In the genomic region with DNA sequence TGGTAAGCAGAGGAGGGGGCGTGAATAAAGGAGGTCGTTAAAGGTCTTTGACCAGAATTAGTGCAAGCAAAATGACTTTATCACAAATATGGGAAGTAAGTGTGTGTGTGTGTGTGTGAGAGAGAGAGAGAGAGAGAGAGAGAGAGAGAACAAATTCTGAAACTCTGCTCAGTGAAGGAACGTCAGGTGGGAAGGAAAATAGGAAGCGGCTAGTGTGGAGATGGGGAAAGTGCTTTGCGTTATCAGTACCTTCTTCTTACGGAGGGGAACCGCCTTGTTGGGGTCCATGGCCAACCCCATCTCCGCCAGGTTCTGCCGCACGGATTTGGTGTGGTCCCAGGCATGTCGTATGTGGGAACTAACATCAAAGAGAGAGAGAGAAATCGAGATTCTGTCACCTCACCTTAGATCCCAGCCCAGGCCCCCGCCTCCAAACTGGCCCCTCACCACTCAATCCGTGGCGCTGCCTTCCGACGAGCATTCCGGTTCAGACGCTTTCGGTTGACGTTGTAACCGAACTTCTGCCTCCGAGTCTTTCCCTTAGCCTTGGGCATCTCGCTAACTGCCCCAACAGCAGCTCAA, we compare ENCODE assay signal across 8 mouse cellular contexts. TPM values are rescaled to one million over a fixed set of nuclear protein-coding genes. Genes with fewer than 3 reads are reported as not detected.
DNase-seq lines count a peak whose midpoint lies in the region; ATAC-seq and TF ChIP-seq lines count a peak whose summit lies in the region.

No protein-coding gene starts in this region.

- peak overlapping the region; percentile 77 for H3K9ac ChIP-seq in lung, embryonic 16.5 days (ENCODE audit: low read length)
- H3K9ac ChIP-seq in limb, embryonic 13.5 days: peak overlapping the region; percentile 73

- peaks cover 11% of the 10 kb centered on the region for H3K4me1 ChIP-seq in lung, embryonic 16.5 days (replicated peaks; ENCODE audit: control insufficient read depth, insufficient read depth, low read length)
- H3K4me1 ChIP-seq in embryonic fibroblast, embryonic 13.5 days (ENCODE audit: control insufficient read depth, insufficient read depth, low read length): peaks cover 7% of the 10 kb centered on the region
- peaks cover 23% of the 10 kb centered on the region for H3K4me1 ChIP-seq in limb, embryonic 13.5 days
- peaks cover 3% of the 10 kb centered on the region; the same call in 1 of the 2 replicates for H3K4me1 ChIP-seq in olfactory bulb, adult 2 months (ENCODE audit: control insufficient read depth, insufficient read depth, low read length)

- H3K27ac ChIP-seq in lung, embryonic 16.5 days (ENCODE audit: low read length): peak overlapping the region; percentile 40; the same call in 1 of the 2 replicates
- H3K27ac ChIP-seq in embryonic fibroblast, embryonic 13.5 days (ENCODE audit: insufficient read depth, low read length): no peak overlapping the region; the same call in 1 of the 2 replicates
- H3K27ac ChIP-seq in limb, embryonic 13.5 days: peak overlapping the region; percentile 39; the same call in 1 of the 2 replicates
- H3K27ac ChIP-seq in olfactory bulb, adult 2 months (ENCODE audit: insufficient read depth, low read depth, low read length): no peak overlapping the region

- no peak; the same call in 1 of the 2 replicates for TF ChIP-seq POLR2A in embryonic fibroblast, embryonic 13.5 days (IDR thresholded peaks at IDR 0.05; ENCODE audit: low read depth, low read length)
- 0 out of 2 replicates have a peak, but pooled peaks have one; percentile 4 for TF ChIP-seq POLR2A in olfactory bulb, adult 2 months (IDR thresholded peaks at IDR 0.05; ENCODE audit: insufficient read depth, low read depth, low read length)

- TF ChIP-seq CTCF in embryonic fibroblast, embryonic 13.5 days (IDR thresholded peaks at IDR 0.05; ENCODE audit: borderline replicate concordance, insufficient read depth, low read length): no peak
- TF ChIP-seq CTCF in olfactory bulb, adult 2 months (IDR thresholded peaks at IDR 0.05; ENCODE audit: insufficient read depth, low read depth, low read length): no peak

- peak overlapping the region; percentile 67 for H3K4me2 ChIP-seq in lung, embryonic 16.5 days (ENCODE audit: low read depth, low read length)
- peak overlapping the region; percentile 70 for H3K4me2 ChIP-seq in limb, embryonic 13.5 days (replicated peaks)

- no peaks in the 10 kb centered on the region for H3K9me3 ChIP-seq in lung, embryonic 16.5 days (ENCODE audit: control insufficient read depth, low read length)
- no peaks in the 10 kb centered on the region for H3K9me3 ChIP-seq in limb, embryonic 13.5 days

- H3K4me3 ChIP-seq in lung, embryonic 16.5 days (ENCODE audit: low read length): peak overlapping the region; percentile 90
- peak overlapping the region; percentile 88 for H3K4me3 ChIP-seq in embryonic fibroblast, embryonic 13.5 days (ENCODE audit: insufficient read depth, low read length)
- peak overlapping the region; percentile 93 for H3K4me3 ChIP-seq in limb, embryonic 13.5 days
- H3K4me3 ChIP-seq in olfactory bulb, adult 2 months (ENCODE audit: insufficient read depth, low read depth, low read length): peak overlapping the region; percentile 84

- 1% methylated on average over 23 of the region's 24 CpGs for WGBS in lung, embryonic 16.5 days
- 1% methylated on average over 24 of the region's 24 CpGs for WGBS in limb, embryonic 13.5 days
- 1% methylated on average over 24 of the region's 24 CpGs for WGBS in olfactory bulb, adult 2 months

- H3K27me3 ChIP-seq in lung, embryonic 16.5 days (ENCODE audit: control insufficient read depth, insufficient read depth, low read depth, low read length): no peaks in the 10 kb centered on the region
- H3K27me3 ChIP-seq in limb, embryonic 13.5 days: no peaks in the 10 kb centered on the region

- DNase-seq in lung, postnatal 25 days (ENCODE audit: low spot score): no peak
- no peak for DNase-seq in urinary bladder, adult 18-20 months (ENCODE audit: low spot score in 2 of 2)
- no peak for DNase-seq in cerebellum, adult 9-11 months
- DNase-seq in adrenal gland, adult 18-20 months (ENCODE audit: low spot score in 2 of 2): no peak

- no peak; the same call in none of the 2 replicates for ATAC-seq in lung, embryonic 16.5 days (ENCODE audit: low read depth)
- ATAC-seq in limb, embryonic 13.5 days (ENCODE audit: low FRiP score, low read depth): peak; percentile 26; the same call in 1 of the 2 replicates

- H3K36me3 ChIP-seq in lung, embryonic 16.5 days (ENCODE audit: control insufficient read depth, insufficient read depth, low read length): peaks cover 5% of the 10 kb centered on the region; the same call in 1 of the 2 replicates
- H3K36me3 ChIP-seq in limb, embryonic 13.5 days: peaks cover 54% of the 10 kb centered on the region

RNA-seq across cellular contexts. Expression of a gene that starts 0.4 kb away (rescaled TPM):
- polyA plus RNA-seq in lung, embryonic 16.5 days (2015; fragmentation: Nextera tagmentation; extraction: Ambion mirVana): 69.2 and 71.2 TPM in 2 replicates
- 28.9 and 36.4 TPM in 2 replicates for polyA plus RNA-seq in embryonic fibroblast, embryonic 13.5 days (2011; ENCODE audit: insufficient read length, low read depth, missing spikeins)
- polyA plus RNA-seq in limb, embryonic 13.5 days (2015; fragmentation: Nextera tagmentation; extraction: Ambion mirVana): 91.5 and 91.9 TPM in 2 replicates
- polyA plus RNA-seq in olfactory bulb, adult 2 months (2012; ENCODE audit: insufficient read depth, insufficient read length, low replicate concordance, missing spikeins): not detected in 2 replicates
- total RNA-seq in adrenal gland, adult 18-20 months (2021): 10 to 100 TPM; 59.7 to 69.7 TPM

RNA-seq across cellular contexts. Expression of a gene that starts 0.5 kb away (rescaled TPM):
- 189 and 192 TPM in 2 replicates for polyA plus RNA-seq in lung, embryonic 16.5 days (2015; fragmentation: Nextera tagmentation; extraction: Ambion mirVana)
- polyA plus RNA-seq in embryonic fibroblast, embryonic 13.5 days (2011; ENCODE audit: insufficient read length, low read depth, missing spikeins): 79.3 and 118 TPM in 2 replicates
- 165 and 168 TPM in 2 replicates for polyA plus RNA-seq in limb, embryonic 13.5 days (2015; fragmentation: Nextera tagmentation; extraction: Ambion mirVana)
- polyA plus RNA-seq in olfactory bulb, adult 2 months (2012; ENCODE audit: insufficient read depth, insufficient read length, low replicate concordance, missing spikeins): not detected in 2 replicates
- 100 to 1,000 TPM; 222 to 239 TPM for total RNA-seq in adrenal gland, adult 18-20 months (2021)

RNA-seq across cellular contexts. Expression of a gene that starts 14.7 kb away (rescaled TPM):
- 25.3 and 28.6 TPM in 2 replicates for polyA plus RNA-seq in lung, embryonic 16.5 days (2015; fragmentation: Nextera tagmentation; extraction: Ambion mirVana)
- 12.2 and 13.2 TPM in 2 replicates for polyA plus RNA-seq in embryonic fibroblast, embryonic 13.5 days (2011; ENCODE audit: insufficient read length, low read depth, missing spikeins)
- polyA plus RNA-seq in limb, embryonic 13.5 days (2015; fragmentation: Nextera tagmentation; extraction: Ambion mirVana): 33.6 and 39.5 TPM in 2 replicates
- polyA plus RNA-seq in olfactory bulb, adult 2 months (2012; ENCODE audit: insufficient read depth, insufficient read length, low replicate concordance, missing spikeins): not detected in 2 replicates
- total RNA-seq in adrenal gland, adult 18-20 months (2021): 10 to 100 TPM; 40.6 to 45.2 TPM

RNA-seq across cellular contexts. Expression of a gene that starts 21.6 kb away (rescaled TPM):
- polyA plus RNA-seq in lung, embryonic 16.5 days (2015; fragmentation: Nextera tagmentation; extraction: Ambion mirVana): 46.2 and 47.8 TPM in 2 replicates
- 44.8 and 56.1 TPM in 2 replicates for polyA plus RNA-seq in embryonic fibroblast, embryonic 13.5 days (2011; ENCODE audit: insufficient read length, low read depth, missing spikeins)
- polyA plus RNA-seq in limb, embryonic 13.5 days (2015; fragmentation: Nextera tagmentation; extraction: Ambion mirVana): 30.3 and 31.2 TPM in 2 replicates
- polyA plus RNA-seq in olfactory bulb, adult 2 months (2012; ENCODE audit: insufficient read depth, insufficient read length, low replicate concordance, missing spikeins): not detected in 2 replicates
- total RNA-seq in adrenal gland, adult 18-20 months (2021): 100 to 1,000 TPM in 1 of 2 experiments, 10 to 100 TPM in 1; 78.8 to 149 TPM

RNA-seq across cellular contexts. Expression of a gene that starts 24.3 kb away (rescaled TPM):
- polyA plus RNA-seq in lung, embryonic 16.5 days (2015; fragmentation: Nextera tagmentation; extraction: Ambion mirVana): 129 and 130 TPM in 2 replicates
- polyA plus RNA-seq in embryonic fibroblast, embryonic 13.5 days (2011; ENCODE audit: insufficient read length, low read depth, missing spikeins): 73.4 and 74.2 TPM in 2 replicates
- 150 and 156 TPM in 2 replicates for polyA plus RNA-seq in limb, embryonic 13.5 days (2015; fragmentation: Nextera tagmentation; extraction: Ambion mirVana)
- polyA plus RNA-seq in olfactory bulb, adult 2 months (2012; ENCODE audit: insufficient read depth, insufficient read length, low replicate concordance, missing spikeins): not detected in 2 replicates
- total RNA-seq in adrenal gland, adult 18-20 months (2021): 100 to 1,000 TPM; 177 to 178 TPM

Comparison
In these comparisons a context has a peak if more than half of its experiments do, and no peak if none do; other contexts are left out.
1. H3K27ac ChIP-seq: peak in lung, embryonic 16.5 days (single experiment) and limb, embryonic 13.5 days (single experiment); none in embryonic fibroblast, embryonic 13.5 days (single experiment) and olfactory bulb, adult 2 months (single experiment).
2. RNA of a gene that starts 0.4 kb away (polyA plus RNA-seq): 91.5 to 91.9 TPM in limb, embryonic 13.5 days, 69.2 to 71.2 TPM in lung, embryonic 16.5 days and 28.9 to 36.4 TPM in embryonic fibroblast, embryonic 13.5 days; not detected in olfactory bulb, adult 2 months; every median in the first group is over 10 times any median in the second.
3. RNA of a gene that starts 14.7 kb away (polyA plus RNA-seq): 33.6 to 39.5 TPM in limb, embryonic 13.5 days, 25.3 to 28.6 TPM in lung, embryonic 16.5 days and 12.2 to 13.2 TPM in embryonic fibroblast, embryonic 13.5 days; not detected in olfactory bulb, adult 2 months; every median in the first group is over 10 times any median in the second.
4. Peak in every context shown above with its lines, with median percentiles within 50 percentile points of each other: H3K4me3 ChIP-seq.